Mouse (Mus musculus): ENCODE measurements at regions not wholly inside any gene's neighbourhood (a gene's known extent, or its start where the extent isn't known, plus 50 kb on each side); places are given as distances from the start of the nearest gene placed in this dataset.
A peak's percentile ranks its signal among the peaks of the same experiment; 100 is the strongest.
"Not testable (repeated sequence)": the region's sequence is repeated elsewhere in the genome, so short reads cannot be mapped to it uniquely, and the experiment has no call there.

GRCm38 (mm10) chr14:104208040-104208816, 259.6 kb downstream of the Pou4f1 start:
- DNase-seq (ENCODE audit: low spot score), result no peak

- DNase-seq (ENCODE audit: low spot score), result no peak
Observed at GRCm38 (mm10) chr14:104206602-104207001, 261.2 kb downstream of the Pou4f1 start.

GRCm38 (mm10) chr14:104203239-104203986, 264.4 kb downstream of the Pou4f1 start:
- DNase-seq (ENCODE audit: low spot score), result no peak

GRCm38 (mm10) chr14:104193198-104193597, 274.6 kb downstream of the Pou4f1 start:
- no peak for DNase-seq (ENCODE audit: low spot score)

GRCm38 (mm10) chr14:104175122-104175521, 292.7 kb downstream of the Pou4f1 start:
- no peak for DNase-seq (ENCODE audit: low spot score)

- no peak for DNase-seq (ENCODE audit: low spot score)
Observed at GRCm38 (mm10) chr14:104146841-104147240, 302.6 kb upstream of the Ednrb start.

- DNase-seq (ENCODE audit: low spot score), result no peak
Observed at GRCm38 (mm10) chr14:104145395-104145794, 301.2 kb upstream of the Ednrb start.

GRCm38 (mm10) chr14:104114986-104115951, 271.1 kb upstream of the Ednrb start:
- DNase-seq (ENCODE audit: low spot score), result no peak

- DNase-seq (ENCODE audit: low spot score), result no peak
Observed at GRCm38 (mm10) chr14:104114182-104114581, 270.0 kb upstream of the Ednrb start.

GRCm38 (mm10) chr14:104113448-104113847, 269.2 kb upstream of the Ednrb start:
- DNase-seq (ENCODE audit: low spot score), result no peak

GRCm38 (mm10) chr14:104086381-104086780, 242.2 kb upstream of the Ednrb start:
- DNase-seq (ENCODE audit: low spot score), result no peak

- DNase-seq (ENCODE audit: low spot score), result not testable (repeated sequence)
Observed at GRCm38 (mm10) chr14:104064199-104064598, 220.0 kb upstream of the Ednrb start.

- DNase-seq (ENCODE audit: low spot score), result no peak
Observed at GRCm38 (mm10) chr14:104053697-104054096, 209.5 kb upstream of the Ednrb start.

GRCm38 (mm10) chr14:104038628-104039325, 194.6 kb upstream of the Ednrb start:
- DNase-seq (ENCODE audit: low spot score), result peak; percentile 34

GRCm38 (mm10) chr14:104033606-104034005, 189.4 kb upstream of the Ednrb start:
- no peak for DNase-seq (ENCODE audit: low spot score)

GRCm38 (mm10) chr14:104030784-104031470, 186.7 kb upstream of the Ednrb start:
- no peak for DNase-seq (ENCODE audit: low spot score)

GRCm38 (mm10) chr14:104029668-104030530, 185.7 kb upstream of the Ednrb start:
- DNase-seq (ENCODE audit: low spot score), result no peak

- DNase-seq (ENCODE audit: low spot score), result no peak
Observed at GRCm38 (mm10) chr14:104027900-104028285, 183.7 kb upstream of the Ednrb start.

GRCm38 (mm10) chr14:104027077-104027899, 183.1 kb upstream of the Ednrb start:
- peak; percentile 31 for DNase-seq (ENCODE audit: low spot score)

Data from urinary bladder, postnatal 14 days (tissue).